Mouse (Mus musculus) urinary bladder, postnatal 4 days (tissue): ENCODE results near the gene Rassf5.
"Not testable (repeated sequence)": the region's sequence is repeated elsewhere in the genome, so short reads cannot be mapped to it uniquely, and the experiment has no call there.

ENCODE experiments used
- DNase-seq, 2 experiments: peaks; one replicate each; pipeline ENCODE4 v3.0.0; 2021 to 2022; ENCODE audit warnings: low spot score in 2 of 2

Gene Rassf5

GRCm38 (mm10) chr1:131257288-131257687 is 12.2 kb upstream of the Rassf5 start:
- DNase-seq, result no peak

DNA sequence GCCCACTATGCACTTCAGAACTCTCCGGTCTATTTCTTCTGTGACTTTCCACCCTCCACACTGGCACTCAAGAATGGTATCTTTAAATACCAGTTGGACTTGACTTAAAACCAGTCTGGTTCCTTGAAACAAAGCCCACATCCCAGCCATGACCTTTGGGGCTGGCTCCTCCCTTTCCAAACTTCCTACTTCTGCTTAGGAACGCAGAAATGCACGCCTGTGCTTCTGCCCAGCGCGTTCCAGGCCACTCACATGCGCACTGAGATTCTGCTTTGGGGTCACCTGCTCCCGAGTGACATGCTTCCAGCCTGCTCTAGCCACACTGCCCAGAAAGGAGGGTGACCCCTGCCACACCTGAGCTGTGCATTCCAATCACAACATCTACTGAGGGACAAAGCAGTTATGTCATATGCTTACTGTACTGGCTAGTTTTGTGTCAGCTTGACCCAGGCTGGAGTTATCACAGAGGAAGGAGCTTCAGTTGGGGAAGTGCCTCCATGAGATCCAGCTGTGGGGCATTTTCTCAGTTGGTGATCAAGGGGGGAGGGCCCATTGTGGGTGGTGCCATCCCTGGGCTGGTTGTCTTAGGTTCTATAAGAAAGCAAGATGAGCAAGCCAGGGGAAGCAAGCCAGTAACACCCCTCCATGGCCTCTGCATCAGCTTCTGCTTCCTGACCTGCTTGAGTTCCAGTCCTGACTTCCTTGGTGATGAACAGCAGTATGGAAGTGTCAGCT is 7.6 kb upstream of the Rassf5 start:
- DNase-seq, result not testable (repeated sequence)

GRCm38 (mm10) chr1:131246433-131247395 is 1.7 kb upstream of the Rassf5 start:
- no peak for DNase-seq

- DNase-seq, result no peak
Observed at GRCm38 (mm10) chr1:131245926-131246325, 868 bp upstream of the Rassf5 start.

DNA sequence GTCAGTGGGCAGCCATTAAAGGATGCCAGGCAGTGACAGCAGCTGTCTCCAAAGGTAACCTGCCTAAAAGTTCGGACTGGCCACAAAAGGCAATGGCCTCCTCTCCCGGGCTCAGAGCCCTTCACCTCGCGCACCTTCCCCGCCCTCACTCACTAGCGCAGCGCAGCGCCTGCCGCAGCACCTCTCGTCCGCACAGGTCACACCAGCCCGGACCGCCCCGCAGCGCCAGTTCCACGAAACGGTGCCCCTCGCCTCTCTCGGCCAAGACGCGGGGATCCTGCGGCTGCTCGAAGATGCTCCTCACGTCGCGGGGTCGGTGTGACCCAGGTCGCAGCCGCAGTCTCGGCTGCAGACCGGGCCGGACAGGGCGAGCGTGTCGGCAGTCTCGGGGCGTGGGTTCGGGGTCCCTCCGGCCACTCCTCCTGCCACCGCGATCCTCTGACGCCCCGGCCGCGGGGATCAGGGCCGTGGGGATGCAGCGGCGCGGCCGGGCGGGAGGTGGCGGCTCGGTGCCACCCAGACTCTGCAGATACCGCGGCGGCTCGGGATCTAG is 446 bp downstream of the Rassf5 start:
- no peak for DNase-seq

DNA sequence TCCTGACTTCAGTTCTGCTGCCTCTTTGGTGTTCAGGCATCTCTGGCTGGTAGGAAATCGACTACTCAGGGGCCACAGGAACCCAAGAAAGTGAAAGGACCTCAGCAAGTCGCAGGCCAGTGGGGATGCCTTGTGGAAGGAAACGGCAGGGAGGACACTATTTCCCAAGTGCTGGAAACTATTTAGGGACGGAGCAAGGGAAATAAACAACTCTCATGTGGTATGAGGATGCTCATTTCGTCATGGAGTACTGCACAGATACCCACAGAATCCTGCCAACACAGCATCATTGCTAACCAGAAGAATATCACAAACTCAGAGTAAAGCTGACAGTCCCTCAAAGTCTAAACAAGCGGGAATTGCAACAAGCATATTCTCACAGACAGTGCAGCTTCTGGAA is 2.1 kb downstream of the Rassf5 start:
- DNase-seq, result no peak

GRCm38 (mm10) chr1:131239576-131240193 is 5.4 kb downstream of the Rassf5 start:
- no peak for DNase-seq

- DNase-seq, result peak; percentile 70 to 76
Observed at GRCm38 (mm10) chr1:131238931-131239381, 6.1 kb downstream of the Rassf5 start.

- DNase-seq, result no peak
Observed at GRCm38 (mm10) chr1:131236077-131236476, 9.0 kb downstream of the Rassf5 start.

GRCm38 (mm10) chr1:131233527-131233926 is 11.5 kb downstream of the Rassf5 start:
- no peak for DNase-seq

DNA sequence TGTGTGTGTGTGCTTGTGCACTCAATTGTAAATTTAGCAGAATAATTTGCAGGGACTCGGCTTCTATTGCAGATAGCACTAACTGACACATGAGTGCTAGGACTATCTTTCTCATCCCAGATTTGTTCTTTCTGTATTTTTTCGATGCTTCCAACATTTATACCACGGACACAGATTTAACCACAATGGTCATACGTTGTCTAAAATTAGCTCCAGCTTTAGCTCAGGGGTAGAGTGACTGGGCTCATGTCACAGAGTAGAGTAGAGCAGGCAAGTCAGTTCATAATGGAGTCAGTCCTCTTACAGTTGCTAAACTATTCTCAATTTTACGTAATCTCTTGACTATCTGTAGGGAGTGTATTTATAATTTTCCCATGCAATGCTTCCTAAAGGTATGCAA is 16.4 kb downstream of the Rassf5 start:
- no peak for DNase-seq

- DNase-seq, result no peak
Observed at GRCm38 (mm10) chr1:131228225-131228624, 16.8 kb downstream of the Rassf5 start.

GRCm38 (mm10) chr1:131224848-131225471 is 20.1 kb downstream of the Rassf5 start:
- DNase-seq, result no peak

DNA sequence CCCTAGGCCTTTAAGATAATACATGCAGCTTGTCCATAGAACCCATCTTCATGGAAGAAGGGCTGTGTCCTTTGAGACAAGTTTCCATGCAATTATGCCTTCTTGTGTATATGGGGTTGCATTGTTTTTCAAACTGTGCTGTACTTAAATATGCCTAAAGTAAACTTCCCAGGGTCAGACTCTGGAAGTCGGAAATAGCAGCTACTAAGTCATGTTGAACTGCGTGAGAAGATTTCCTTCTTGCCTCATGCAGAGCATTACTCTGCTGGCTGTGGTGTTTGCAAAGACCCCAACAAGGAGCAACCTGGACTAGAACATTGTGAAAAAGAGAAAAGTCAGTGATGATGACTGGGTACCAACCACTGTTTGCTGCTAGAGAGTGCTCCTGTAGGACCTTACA is 21.7 kb downstream of the Rassf5 start:
- DNase-seq, result no peak

GRCm38 (mm10) chr1:131221822-131222590 is 23.1 kb downstream of the Rassf5 start:
- no peak for DNase-seq

DNA sequence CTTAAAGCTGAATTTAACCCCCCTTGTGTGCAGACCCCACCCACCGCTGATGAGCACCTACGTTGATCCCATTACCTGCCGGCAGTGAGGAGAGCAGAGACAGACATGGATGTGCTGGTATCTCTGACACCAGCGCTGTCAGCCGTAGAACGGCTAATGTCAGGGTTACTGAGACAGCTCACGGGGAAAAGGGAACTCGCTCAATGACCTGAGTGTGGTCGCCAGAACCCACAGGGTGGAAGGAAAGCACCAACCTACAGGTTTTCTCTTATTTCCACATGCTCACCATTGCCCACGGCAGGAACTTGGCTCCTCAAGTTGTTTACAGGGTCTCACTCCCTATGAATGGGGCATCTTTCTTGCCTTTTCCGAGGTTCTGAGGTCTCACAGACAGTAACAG is 26.1 kb downstream of the Rassf5 start:
- no peak for DNase-seq

GRCm38 (mm10) chr1:131213361-131213760 is 31.7 kb downstream of the Rassf5 start:
- no peak for DNase-seq

DNA sequence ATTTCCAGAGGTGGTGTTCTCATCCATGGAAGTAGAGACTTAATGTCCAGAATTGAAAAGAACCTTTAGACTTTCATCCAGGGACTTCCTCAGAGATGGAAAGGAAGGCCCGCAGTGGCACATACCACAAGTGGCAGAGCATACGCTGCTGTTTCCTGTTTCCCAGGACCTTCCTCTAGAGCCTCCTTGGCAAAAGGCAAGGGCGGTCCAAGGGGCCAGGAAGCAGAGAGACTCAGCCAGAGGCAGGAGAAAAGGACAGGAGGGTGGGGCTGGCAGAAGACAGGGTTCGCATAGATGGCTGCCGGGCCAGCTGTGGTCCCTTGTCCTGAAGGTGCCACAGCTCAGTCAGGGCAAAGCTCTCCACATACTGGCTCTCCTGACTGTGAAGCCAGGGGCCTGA is 32.1 kb downstream of the Rassf5 start:
- DNase-seq, result no peak

DNA sequence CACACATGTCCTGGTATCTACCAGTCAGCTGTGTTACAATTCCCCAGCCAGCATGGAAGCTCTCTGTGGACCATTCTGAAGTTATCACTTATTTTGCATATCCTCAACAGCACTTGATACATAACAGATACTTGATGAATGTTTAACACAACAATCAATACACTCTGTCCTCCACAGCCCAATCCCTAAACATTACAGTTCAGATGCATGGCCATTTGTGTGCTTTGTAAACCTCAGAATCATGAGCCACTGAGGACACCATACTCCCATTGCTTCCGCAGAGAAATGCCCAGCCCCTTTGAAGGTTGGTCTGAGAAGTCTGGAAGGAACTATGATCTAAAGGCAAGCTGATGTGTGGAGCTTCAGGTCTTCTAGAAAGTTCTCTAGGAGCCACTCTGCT is 33.4 kb downstream of the Rassf5 start:
- no peak for DNase-seq

GRCm38 (mm10) chr1:131209971-131210426 is 35.1 kb downstream of the Rassf5 start:
- no peak for DNase-seq

- DNase-seq, result no peak
Observed at GRCm38 (mm10) chr1:131208800-131209199, 36.3 kb downstream of the Rassf5 start.
